Mouse (Mus musculus) embryonic fibroblast, embryonic 13.5 days (primary cell): ENCODE data around the gene 4930415O20Rik.

ENCODE experiments used
- CTCF ChIP-seq: IDR thresholded peaks from 2 replicates; pipeline ENCODE4 v1.5.1; 2011; ENCODE audit warnings: mild to moderate bottlenecking, control low read depth, low read length, moderate library complexity, borderline replicate concordance; ENCODE audit not compliant: insufficient read depth
- POLR2A ChIP-seq: IDR thresholded peaks from 2 replicates; pipeline ENCODE4 v1.6.1; 2011; ENCODE audit warnings: low read depth, mild to moderate bottlenecking, control low read depth, low read length, moderate library complexity

- TF ChIP-seq POLR2A (no peak), CTCF (no peak)
Measured at GRCm38 (mm10) chr15:98614551-98614950, 43.7 kb downstream of the 4930415O20Rik start.
